Mouse (Mus musculus): ENCODE results near the gene Hrasls5. TPM values are rescaled to one million over a fixed set of nuclear protein-coding genes. Genes with fewer than 3 reads are reported as not detected.

The Hrasls5 gene
- polyA plus RNA-seq (2011; ENCODE audit: insufficient read depth, insufficient read length, low replicate concordance, missing spikeins): 0.95 TPM in 1 of 2 replicates, not detected in the other

DNA sequence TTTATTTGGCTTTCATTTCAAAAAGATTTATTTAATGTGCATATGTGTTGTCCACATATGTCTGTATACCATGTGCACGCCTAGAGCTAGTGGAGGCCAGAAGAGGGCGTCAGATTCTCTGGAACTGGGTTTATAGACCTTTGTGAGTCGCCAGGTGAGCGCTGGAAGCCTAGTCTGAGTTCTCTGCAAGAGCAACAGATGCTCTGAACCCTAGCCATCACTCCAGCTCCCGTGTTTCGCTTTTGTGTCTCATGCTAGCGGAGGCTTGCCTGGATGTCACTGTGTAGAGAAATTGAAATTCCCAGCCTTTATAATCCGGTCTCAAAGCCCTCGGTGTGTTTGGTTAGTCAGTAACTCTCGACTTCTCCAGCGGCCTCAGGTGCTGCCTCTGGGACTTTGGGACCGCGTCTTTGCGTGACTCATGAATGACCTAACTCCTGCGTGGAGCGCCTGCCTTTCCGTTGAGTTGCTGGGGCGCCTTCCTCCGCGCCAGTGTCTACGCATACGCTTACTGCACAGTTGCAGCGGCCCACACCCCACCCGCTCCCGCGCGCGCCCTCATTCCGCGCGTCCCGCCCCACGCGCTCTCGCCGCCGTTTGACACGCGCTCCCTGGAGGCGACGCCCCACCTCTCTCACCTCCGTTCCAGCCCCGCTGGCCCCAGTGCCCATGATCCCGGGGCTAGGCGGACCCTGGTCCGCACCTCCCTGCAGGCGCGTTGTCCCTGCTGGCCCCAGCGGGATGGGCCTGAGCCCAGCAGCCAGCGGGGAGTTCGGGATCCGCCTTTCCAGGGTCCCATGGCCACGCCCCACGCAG lies at the start of gene Hrasls5:
TSS of gene Hrasls5 (plus strand) at position 600 of the 816 bp plus-strand sequence.
- no peaks in the 10 kb centered on the region for H3K4me1 ChIP-seq (ENCODE audit: control insufficient read depth, insufficient read depth, low read length)
- WGBS: 8% methylated on average over 54 of the region's 54 CpGs
- no peak within 1 kb of the TSS for H3K27ac ChIP-seq (ENCODE audit: control insufficient read depth, insufficient read depth, low read depth, low read length, poor library complexity)
- H3K4me3 ChIP-seq (replicated peaks; ENCODE audit: control insufficient read depth, low read depth, low read length): no peak within 1 kb of the TSS
- TF ChIP-seq POLR2A (IDR thresholded peaks at IDR 0.05; ENCODE audit: borderline replicate concordance, control insufficient read depth, low read depth, low read length) (no peak), CTCF (IDR thresholded peaks at IDR 0.05; ENCODE audit: control insufficient read depth, insufficient read depth, low read length) (no peak)

DNA sequence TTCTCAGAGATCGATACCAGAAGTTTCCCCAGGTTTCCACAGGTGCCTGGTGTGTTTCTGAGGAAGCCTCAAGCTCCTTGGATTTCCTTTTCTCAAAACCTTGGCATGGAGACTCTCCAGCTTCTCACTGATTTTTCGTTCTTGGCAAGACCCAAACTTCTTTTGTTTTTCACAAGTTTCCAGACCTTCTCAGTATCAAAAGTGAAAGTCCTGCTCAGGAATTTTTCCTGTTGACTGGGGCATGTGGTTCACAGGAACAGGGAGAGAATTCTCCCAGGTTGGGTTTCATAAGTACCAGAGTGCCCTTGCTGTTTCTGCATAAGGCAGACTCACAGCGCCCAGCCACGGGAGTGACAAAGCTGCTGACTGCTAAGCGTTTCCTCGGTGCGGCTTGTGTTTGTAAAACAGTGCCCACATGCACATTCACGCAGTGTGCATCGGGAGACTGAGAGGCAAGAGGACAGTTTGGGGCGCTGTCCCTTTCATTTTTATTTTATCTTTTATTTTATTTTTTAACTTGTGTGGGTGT lies 49.7 kb upstream of the Hrasls5 start:
- Histone ChIP-seq H3K4me3 (replicated peaks; ENCODE audit: control insufficient read depth, low read depth, low read length) (no peak overlapping the region), H3K4me1 (ENCODE audit: control insufficient read depth, insufficient read depth, low read length) (no peaks in the 10 kb centered on the region), H3K27ac (ENCODE audit: control insufficient read depth, insufficient read depth, low read depth, low read length, poor library complexity) (no peak overlapping the region)
- WGBS: 89% methylated on average over 10 of the region's 10 CpGs
- TF ChIP-seq POLR2A (IDR thresholded peaks at IDR 0.05; ENCODE audit: borderline replicate concordance, control insufficient read depth, low read depth, low read length): no peak
- no peak for TF ChIP-seq CTCF (IDR thresholded peaks at IDR 0.05; ENCODE audit: control insufficient read depth, insufficient read depth, low read length)

DNA sequence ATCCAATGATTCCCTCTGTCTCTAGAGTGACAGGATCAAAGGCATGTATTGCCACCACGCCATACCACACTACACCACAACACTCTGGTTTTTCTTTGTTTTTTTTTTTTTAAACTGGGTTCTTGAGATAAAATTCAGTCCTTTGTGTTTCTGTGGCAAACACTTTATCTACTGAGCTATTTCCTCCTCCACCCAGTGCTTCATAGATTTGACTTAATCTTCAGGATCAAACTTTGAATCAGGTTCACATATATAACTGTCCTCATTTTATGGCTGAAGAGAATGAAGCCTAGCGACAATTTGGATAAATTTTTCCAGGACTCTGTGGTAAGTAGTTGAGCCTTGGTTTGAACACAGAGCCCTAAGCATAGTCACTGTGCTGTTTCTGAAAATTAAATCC lies 48.7 kb upstream of the Hrasls5 start:
- no peak overlapping the region for H3K27ac ChIP-seq (ENCODE audit: control insufficient read depth, insufficient read depth, low read depth, low read length, poor library complexity)
- WGBS: 77% methylated on average over 2 of the region's 2 CpGs
- H3K4me1 ChIP-seq (ENCODE audit: control insufficient read depth, insufficient read depth, low read length): no peaks in the 10 kb centered on the region
- H3K4me3 ChIP-seq (replicated peaks; ENCODE audit: control insufficient read depth, low read depth, low read length): no peak overlapping the region
- no peak for TF ChIP-seq POLR2A (IDR thresholded peaks at IDR 0.05; ENCODE audit: borderline replicate concordance, control insufficient read depth, low read depth, low read length)

DNA sequence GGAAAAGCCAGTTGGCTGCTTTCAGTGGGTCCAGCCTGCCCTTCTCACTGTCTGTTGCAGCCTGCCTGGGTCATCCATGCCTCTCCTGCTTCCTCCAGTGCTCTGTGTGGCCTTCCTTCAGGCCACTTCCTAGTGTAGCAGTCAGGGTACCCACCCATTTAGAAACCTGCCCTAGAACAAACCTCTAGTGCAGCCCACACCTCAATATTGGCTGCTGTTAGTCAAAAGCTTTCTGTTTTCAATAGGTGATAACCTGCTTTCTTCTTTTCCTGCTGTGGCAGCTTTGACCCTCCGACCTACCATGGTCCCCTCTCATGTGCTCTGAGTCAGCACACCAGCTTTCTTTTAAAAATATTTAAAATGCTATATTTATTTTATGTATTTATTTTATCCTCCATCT lies 47.9 kb upstream of the Hrasls5 start:
- no peak overlapping the region for H3K4me3 ChIP-seq (replicated peaks; ENCODE audit: control insufficient read depth, low read depth, low read length)
- TF ChIP-seq POLR2A (IDR thresholded peaks at IDR 0.05; ENCODE audit: borderline replicate concordance, control insufficient read depth, low read depth, low read length): no peak
- no peak for TF ChIP-seq CTCF (IDR thresholded peaks at IDR 0.05; ENCODE audit: control insufficient read depth, insufficient read depth, low read length)
- WGBS: 80% methylated on average over 1 of the region's 1 CpGs
- no peak overlapping the region for H3K27ac ChIP-seq (ENCODE audit: control insufficient read depth, insufficient read depth, low read depth, low read length, poor library complexity)
- H3K4me1 ChIP-seq (ENCODE audit: control insufficient read depth, insufficient read depth, low read length): no peaks in the 10 kb centered on the region

DNA sequence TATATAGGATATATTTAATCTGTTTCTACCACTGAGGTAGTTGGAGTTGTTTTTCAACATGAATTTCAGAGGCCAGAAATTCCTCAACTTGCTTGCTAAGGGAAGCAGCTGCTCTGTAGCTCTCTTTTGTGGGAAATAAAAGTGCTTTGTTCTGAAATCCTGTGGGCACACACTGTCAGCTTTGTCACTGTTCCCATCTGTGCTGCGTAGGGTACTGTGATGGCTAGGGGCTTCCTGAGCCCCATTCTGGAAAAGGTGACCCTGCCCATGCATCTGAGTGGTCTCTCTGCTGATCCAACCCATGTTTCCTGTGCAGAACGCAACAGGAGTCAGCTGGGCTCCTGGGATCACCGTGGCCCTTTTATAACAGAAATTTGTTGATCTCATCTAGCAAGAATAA lies 45.5 kb upstream of the Hrasls5 start:
- H3K4me1 ChIP-seq (ENCODE audit: control insufficient read depth, insufficient read depth, low read length): no peaks in the 10 kb centered on the region
- WGBS: 87% methylated on average over 3 of the region's 3 CpGs
- TF ChIP-seq CTCF (IDR thresholded peaks at IDR 0.05; ENCODE audit: control insufficient read depth, insufficient read depth, low read length) (no peak), POLR2A (IDR thresholded peaks at IDR 0.05; ENCODE audit: borderline replicate concordance, control insufficient read depth, low read depth, low read length) (no peak)
- no peak overlapping the region for H3K27ac ChIP-seq (ENCODE audit: control insufficient read depth, insufficient read depth, low read depth, low read length, poor library complexity)
- no peak overlapping the region for H3K4me3 ChIP-seq (replicated peaks; ENCODE audit: control insufficient read depth, low read depth, low read length)

DNA sequence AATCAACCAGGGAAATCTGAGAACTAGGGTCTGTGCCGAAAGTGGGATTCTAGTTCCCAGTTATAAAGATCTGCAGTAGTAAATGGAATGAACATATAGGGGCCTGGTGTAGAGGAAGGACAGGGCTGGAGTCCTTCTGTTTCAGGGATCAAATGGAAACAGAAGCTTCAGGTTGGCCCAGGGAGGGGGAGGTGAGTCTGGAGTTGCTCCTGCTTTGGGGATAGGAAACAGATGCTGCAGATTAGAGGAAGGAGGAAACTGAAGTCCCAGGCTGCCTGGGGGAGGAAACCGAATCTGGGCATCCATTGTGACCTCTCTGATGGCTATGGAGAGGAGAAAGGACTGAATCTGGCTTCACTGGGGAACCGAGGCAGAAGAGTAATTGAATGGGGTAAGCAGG lies 44.0 kb upstream of the Hrasls5 start:
- no peaks in the 10 kb centered on the region for H3K4me1 ChIP-seq (ENCODE audit: control insufficient read depth, insufficient read depth, low read length)
- no peak overlapping the region for H3K27ac ChIP-seq (ENCODE audit: control insufficient read depth, insufficient read depth, low read depth, low read length, poor library complexity)
- WGBS: 39% methylated on average over 3 of the region's 3 CpGs
- TF ChIP-seq CTCF (IDR thresholded peaks at IDR 0.05; ENCODE audit: control insufficient read depth, insufficient read depth, low read length) (no peak), POLR2A (IDR thresholded peaks at IDR 0.05; ENCODE audit: borderline replicate concordance, control insufficient read depth, low read depth, low read length) (no peak)
- no peak overlapping the region for H3K4me3 ChIP-seq (replicated peaks; ENCODE audit: control insufficient read depth, low read depth, low read length)

DNA sequence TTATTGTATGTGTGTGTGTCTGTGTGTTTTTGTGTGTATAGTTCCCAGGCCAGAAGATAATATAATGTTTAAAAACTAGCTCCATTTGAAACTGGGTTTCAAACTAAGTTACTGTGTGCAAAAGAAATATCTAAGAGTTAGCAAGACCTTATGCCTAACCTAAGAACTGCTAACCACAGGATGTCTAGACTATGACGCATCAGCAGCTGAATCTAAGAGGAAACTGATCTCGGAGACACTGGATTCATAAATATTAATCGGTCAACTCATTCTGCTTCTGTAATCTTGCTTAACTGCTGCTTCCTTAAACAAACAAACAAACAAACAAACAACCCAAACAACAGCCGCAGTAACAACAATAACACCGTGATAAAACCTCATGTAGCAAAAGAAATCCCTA lies 42.7 kb upstream of the Hrasls5 start:
- no peak overlapping the region for H3K27ac ChIP-seq (ENCODE audit: control insufficient read depth, insufficient read depth, low read depth, low read length, poor library complexity)
- WGBS: 46% methylated on average over 5 of the region's 5 CpGs
- no peak overlapping the region for H3K4me3 ChIP-seq (replicated peaks; ENCODE audit: control insufficient read depth, low read depth, low read length)
- TF ChIP-seq CTCF (IDR thresholded peaks at IDR 0.05; ENCODE audit: control insufficient read depth, insufficient read depth, low read length): no peak
- TF ChIP-seq POLR2A (IDR thresholded peaks at IDR 0.05; ENCODE audit: borderline replicate concordance, control insufficient read depth, low read depth, low read length): no peak
- no peaks in the 10 kb centered on the region for H3K4me1 ChIP-seq (ENCODE audit: control insufficient read depth, insufficient read depth, low read length)

DNA sequence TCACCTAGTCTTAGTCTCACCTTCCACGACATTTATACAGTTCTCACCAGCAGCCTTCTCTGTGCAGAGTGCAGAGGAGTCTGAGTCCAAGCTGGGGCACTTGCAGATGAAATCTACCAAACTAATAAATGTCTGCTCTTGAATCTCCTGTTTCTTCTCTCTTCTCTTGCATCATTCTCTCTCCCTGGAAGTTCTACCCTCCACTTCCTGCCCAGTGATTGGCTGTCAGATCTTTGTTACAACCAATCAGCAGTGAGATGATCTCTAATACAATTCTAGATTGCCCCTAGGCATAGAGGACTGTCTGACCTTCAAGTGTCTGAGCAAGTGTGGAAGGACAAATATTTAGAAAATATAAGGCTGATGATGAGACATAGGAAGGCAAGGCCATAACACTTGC lies 36.2 kb upstream of the Hrasls5 start:
- H3K27ac ChIP-seq (ENCODE audit: control insufficient read depth, insufficient read depth, low read depth, low read length, poor library complexity): no peak overlapping the region
- no peak overlapping the region for H3K4me3 ChIP-seq (replicated peaks; ENCODE audit: control insufficient read depth, low read depth, low read length)
- WGBS: 86% methylated on average over 1 of the region's 1 CpGs
- TF ChIP-seq CTCF (IDR thresholded peaks at IDR 0.05; ENCODE audit: control insufficient read depth, insufficient read depth, low read length) (no peak), POLR2A (IDR thresholded peaks at IDR 0.05; ENCODE audit: borderline replicate concordance, control insufficient read depth, low read depth, low read length) (no peak)
- no peaks in the 10 kb centered on the region; the same call in 1 of the 2 replicates for H3K4me1 ChIP-seq (ENCODE audit: control insufficient read depth, insufficient read depth, low read length)

Data from bone marrow, adult 2 months (tissue).